Mouse (Mus musculus) heart, postnatal 0 days (tissue): ENCODE measurements around the gene Tbcd.

Source experiments
- CTCF ChIP-seq: IDR thresholded peaks from 2 replicates; pipeline ENCODE4 v1.5.1; 2016; ENCODE audit warnings: antibody characterized with exemption, control low read depth, low read depth
- EP300 ChIP-seq: IDR thresholded peaks from 2 replicates; pipeline ENCODE4 v1.6.1; 2016; ENCODE audit warnings: antibody characterized with exemption, low read depth

DNA sequence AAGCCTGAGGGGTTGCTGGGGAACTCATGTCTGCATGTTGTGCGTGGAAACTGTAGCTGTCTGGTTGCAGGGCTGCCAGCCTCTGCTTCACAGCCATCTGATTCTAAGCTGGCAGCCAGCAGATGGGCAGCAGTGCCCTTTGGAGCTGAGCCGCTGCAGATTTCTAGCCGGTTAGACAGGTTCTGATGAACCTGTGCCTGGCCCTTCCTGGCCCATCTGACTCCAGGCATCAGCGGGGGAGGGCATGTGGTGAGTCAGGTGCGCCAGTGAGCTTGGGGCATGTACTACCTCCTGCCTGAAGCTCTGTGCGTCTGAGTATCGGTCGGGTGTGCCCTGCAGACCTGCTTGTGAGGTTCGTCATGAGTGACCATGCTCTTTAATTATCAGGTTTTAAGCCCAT, 92.2 kb downstream of the Tbcd start:
- no peak for TF ChIP-seq CTCF
- TF ChIP-seq EP300, result no peak
